Mouse (Mus musculus) Muller cell, postnatal 12 days (primary cell): ENCODE results near the gene Sik3.

Source experiments
- DNase-seq: peaks from one replicate; pipeline ENCODE4 v3.0.0-alpha.2; 2015; ENCODE audit errors: inconsistent ontology term

Gene Sik3

GRCm38 (mm10) chr9:46012091-46013008 is at the start of gene Sik3, which contains the start of gene Pafah1b2:
TSS of gene Sik3 (plus strand) at chr9:46012820.
TSS of gene Pafah1b2 (minus strand) at chr9:46012690.
- peak; percentile 96 for DNase-seq

GRCm38 (mm10) chr9:45963577-45963976 is 49.0 kb upstream of the Sik3 start:
- DNase-seq = no peak

GRCm38 (mm10) chr9:45976884-45977283 is 35.7 kb upstream of the Sik3 start:
- DNase-seq = no peak

- no peak for DNase-seq
These were observed 32.8 kb upstream of the Sik3 start for GRCm38 (mm10) chr9:45979778-45980177.

GRCm38 (mm10) chr9:45980611-45981010 is 32.0 kb upstream of the Sik3 start:
- DNase-seq = no peak

GRCm38 (mm10) chr9:45981331-45981730 is 31.3 kb upstream of the Sik3 start:
- no peak for DNase-seq

GRCm38 (mm10) chr9:45983676-45984408 is 28.8 kb upstream of the Sik3 start:
- peak; percentile 40 for DNase-seq

GRCm38 (mm10) chr9:45984409-45985228 is 28.0 kb upstream of the Sik3 start:
- DNase-seq = peak; percentile 93

- peak; percentile 88 for DNase-seq
These were observed 27.4 kb upstream of the Sik3 start for GRCm38 (mm10) chr9:45985229-45985567.

- peak; percentile 8 for DNase-seq
These were observed 13.6 kb upstream of the Sik3 start for GRCm38 (mm10) chr9:45999009-45999408.

- peak; percentile 62 for DNase-seq
These were observed 8.9 kb upstream of the Sik3 start for GRCm38 (mm10) chr9:46003729-46004128.

GRCm38 (mm10) chr9:46004529-46004928 is 8.1 kb upstream of the Sik3 start:
- DNase-seq = no peak

- DNase-seq = no peak
These were observed 6.4 kb upstream of the Sik3 start for GRCm38 (mm10) chr9:46006224-46006623.

GRCm38 (mm10) chr9:46008931-46009668 is 3.5 kb upstream of the Sik3 start:
- DNase-seq = no peak

GRCm38 (mm10) chr9:46009669-46009983 is 3.0 kb upstream of the Sik3 start:
- no peak for DNase-seq

- no peak for DNase-seq
These were observed 1.3 kb upstream of the Sik3 start for GRCm38 (mm10) chr9:46011094-46011970.

GRCm38 (mm10) chr9:46013009-46013586 is 478 bp downstream of the Sik3 start:
- DNase-seq = peak; percentile 56

GRCm38 (mm10) chr9:46013616-46014015 is 996 bp downstream of the Sik3 start:
- no peak for DNase-seq

- DNase-seq = peak; percentile 59
These were observed 1.6 kb downstream of the Sik3 start for GRCm38 (mm10) chr9:46014251-46014681.

- DNase-seq = peak; percentile 50
These were observed 2.5 kb downstream of the Sik3 start for GRCm38 (mm10) chr9:46015081-46015551.
